Mouse (Mus musculus): ENCODE measurements around the gene Uqcc1.

Gene Uqcc1

GRCm38 (mm10) chr2:155929531-155930442 is at the start of gene Uqcc1:
Uqcc1 (minus strand) TSS chr2:155930310.
- ATAC-seq (ENCODE audit: insufficient number of reproducible peaks, low FRiP score, low TSS enrichment) = peak; percentile 94

DNA sequence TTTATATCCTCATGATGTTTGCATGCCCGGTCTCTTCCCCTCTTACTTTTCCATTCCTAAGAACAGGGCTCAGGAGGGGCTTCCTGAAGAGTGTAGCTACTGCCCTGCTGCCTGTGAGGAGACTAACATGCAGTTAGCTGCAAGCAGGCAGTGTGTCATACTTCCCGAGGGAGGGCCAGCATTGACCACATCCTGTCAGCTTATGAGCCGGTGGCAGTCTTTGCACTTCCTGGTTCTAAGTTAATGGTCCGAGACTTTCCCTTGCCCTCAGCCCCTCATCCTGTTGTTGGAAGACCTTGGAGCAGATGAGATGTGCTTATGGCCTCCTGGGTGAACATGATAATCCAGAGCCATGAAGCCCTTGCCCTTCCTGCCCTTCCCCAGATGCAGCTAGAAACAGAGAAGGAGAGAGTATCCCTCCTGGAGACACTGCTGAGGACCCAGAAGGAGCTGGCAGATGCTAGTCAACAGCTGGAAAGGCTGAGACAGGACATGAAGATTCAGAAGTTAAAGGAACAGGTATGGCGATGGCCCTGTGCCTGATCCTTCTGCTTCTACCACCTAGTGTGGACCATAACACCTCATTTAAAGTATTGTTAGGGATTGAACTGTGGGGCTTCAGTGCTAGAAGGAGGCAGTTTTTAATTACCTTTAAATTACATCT is 49.4 kb upstream of the Uqcc1 start:
- no peak for ATAC-seq (ENCODE audit: insufficient number of reproducible peaks, low FRiP score, low TSS enrichment)

DNA sequence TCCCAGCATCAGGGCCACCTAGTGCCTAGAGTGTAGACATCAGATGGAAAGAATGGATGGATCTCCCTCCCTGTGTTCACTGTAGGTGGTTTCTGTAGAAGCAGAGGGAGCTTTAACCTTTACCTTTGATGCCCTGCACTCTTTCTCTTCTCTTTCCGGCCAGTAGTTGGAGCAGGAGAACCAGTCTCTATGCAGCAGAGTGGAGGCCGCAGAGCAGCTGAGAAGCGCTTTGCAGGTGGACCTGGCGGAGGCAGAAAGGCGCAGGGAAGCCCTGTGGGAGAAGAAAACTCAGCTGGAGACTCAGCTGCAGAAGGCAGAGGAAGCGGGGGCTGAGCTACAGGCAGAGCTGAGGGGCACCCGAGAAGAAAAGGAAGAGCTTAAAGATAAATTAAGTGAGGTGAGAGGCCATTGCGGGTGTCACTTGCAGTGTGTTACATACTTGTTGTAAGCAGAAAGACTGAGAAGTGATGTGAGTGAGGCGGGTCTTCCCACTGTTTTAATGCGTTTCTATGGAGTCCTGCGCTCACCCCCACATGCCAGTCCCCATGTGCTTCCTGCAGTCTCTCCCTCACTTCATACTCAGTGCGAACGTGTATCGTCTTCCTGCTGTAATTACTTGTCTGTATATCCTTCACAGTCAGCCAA is 44.1 kb upstream of the Uqcc1 start:
- ATAC-seq (ENCODE audit: insufficient number of reproducible peaks, low FRiP score, low TSS enrichment) = no peak

DNA sequence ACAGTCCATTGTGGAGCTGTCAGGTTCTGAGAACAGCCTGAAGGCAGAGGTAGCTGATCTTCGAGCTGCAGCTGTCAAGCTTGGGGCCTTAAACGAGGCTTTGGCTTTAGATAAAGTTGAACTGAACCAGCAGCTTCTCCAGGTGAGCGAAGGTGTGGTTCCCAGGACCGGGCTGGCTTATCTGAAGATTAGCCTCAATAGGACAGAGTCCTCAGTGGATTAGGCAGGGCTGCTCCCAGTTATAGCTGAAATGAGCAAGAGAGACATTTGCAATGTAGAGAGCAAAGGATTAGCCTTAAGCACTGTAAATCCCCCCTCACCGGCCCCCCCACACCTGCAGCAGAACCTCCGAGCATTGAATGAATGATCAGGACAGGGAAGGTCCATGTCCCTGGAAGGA is 43.2 kb upstream of the Uqcc1 start:
- no peak for ATAC-seq (ENCODE audit: insufficient number of reproducible peaks, low FRiP score, low TSS enrichment)

GRCm38 (mm10) chr2:155962991-155963390 is 32.9 kb upstream of the Uqcc1 start:
- no peak for ATAC-seq (ENCODE audit: insufficient number of reproducible peaks, low FRiP score, low TSS enrichment)

GRCm38 (mm10) chr2:155961862-155962261 is 31.8 kb upstream of the Uqcc1 start:
- no peak for ATAC-seq (ENCODE audit: insufficient number of reproducible peaks, low FRiP score, low TSS enrichment)

DNA sequence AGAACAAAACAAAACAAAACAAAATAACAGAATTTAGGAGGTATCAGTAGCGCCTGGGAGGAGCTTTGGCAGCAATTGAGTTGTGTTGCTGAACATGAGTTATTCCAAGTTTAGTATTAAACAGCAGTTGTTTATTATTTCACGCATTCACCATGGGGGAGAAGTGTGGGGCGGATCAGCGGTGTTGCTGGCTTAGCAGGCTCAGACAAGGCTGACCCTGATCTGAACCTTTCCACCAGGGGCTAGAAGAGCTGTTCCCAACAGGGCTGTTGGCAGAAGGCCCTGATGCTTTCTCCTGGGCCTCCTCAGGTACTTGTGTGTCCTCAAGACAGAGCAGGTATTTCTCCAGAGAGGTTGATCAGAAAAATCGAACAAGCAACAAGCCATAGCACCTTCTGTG is 29.9 kb upstream of the Uqcc1 start:
- ATAC-seq (ENCODE audit: insufficient number of reproducible peaks, low FRiP score, low TSS enrichment) = no peak

DNA sequence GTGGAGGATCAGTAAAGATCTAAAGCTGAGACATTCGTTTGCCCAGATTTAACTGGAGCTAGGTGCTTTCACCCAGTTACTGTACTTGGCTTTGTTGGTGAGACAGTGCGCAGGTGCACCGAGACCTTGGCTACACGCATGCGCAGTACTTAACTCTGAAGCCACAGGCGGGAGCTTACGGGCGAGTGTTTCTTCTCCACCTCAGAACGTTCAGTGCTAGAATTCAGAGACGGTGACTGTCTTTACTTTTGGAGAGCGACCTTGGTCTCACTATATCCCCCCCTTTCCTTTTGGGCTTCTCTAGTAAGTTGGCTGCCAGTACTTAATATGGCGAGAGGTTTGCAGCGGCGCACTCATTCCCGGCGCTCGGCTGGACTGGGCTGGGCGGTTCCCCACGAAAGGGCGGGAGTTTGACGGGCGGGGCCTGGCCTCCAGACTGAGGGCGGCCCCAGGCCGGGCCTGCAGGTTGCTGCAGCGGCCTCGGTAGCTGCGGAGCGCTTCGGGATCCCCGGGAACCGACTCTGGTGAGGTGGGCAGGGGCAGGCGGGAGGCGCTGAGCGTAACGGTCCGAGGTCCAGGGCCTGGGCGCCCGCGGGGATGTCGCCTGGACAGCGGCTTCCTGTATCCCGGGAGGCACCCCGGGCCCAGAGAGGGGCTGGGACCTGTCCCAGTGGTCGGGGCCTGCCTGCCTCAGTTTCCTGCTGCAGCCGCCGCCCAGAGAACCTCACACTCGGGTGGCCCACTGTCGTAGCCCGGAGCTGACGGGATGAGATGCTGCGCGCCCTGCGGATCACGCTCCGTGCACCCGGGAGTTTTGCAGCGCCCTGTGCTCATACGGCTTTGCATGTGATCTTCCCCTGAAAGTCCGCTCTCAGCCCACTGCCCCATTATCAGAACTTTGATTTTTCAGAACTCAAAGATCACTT is 26.3 kb upstream of the Uqcc1 start, which contains the start of gene Cep250:
Cep250 (plus strand) TSS at position 325 of the 926 bp plus-strand sequence.
- ATAC-seq (ENCODE audit: insufficient number of reproducible peaks, low FRiP score, low TSS enrichment) = peak; percentile 96

DNA sequence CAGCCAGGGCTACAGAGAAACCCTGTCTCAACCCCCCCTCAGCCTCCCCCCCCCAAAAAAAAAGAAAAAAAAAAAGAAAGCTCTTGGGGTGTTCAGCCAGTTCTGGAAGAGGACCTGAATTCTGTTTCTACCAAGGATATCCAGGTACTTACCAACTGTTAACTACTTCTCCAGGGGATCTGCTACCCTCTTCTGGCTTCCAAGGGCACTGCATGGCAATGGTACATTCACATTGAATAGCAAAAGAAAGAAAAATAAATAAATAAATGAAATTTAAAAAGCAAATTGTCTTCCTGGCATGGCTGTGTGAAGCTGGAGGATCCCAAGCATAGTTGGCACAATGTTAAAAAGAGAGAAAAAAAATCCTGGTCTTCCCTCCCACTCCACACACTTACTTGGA is 21.9 kb upstream of the Uqcc1 start:
- no peak for ATAC-seq (ENCODE audit: insufficient number of reproducible peaks, low FRiP score, low TSS enrichment)

GRCm38 (mm10) chr2:155949362-155949761 is 19.3 kb upstream of the Uqcc1 start:
- no peak for ATAC-seq (ENCODE audit: insufficient number of reproducible peaks, low FRiP score, low TSS enrichment)

DNA sequence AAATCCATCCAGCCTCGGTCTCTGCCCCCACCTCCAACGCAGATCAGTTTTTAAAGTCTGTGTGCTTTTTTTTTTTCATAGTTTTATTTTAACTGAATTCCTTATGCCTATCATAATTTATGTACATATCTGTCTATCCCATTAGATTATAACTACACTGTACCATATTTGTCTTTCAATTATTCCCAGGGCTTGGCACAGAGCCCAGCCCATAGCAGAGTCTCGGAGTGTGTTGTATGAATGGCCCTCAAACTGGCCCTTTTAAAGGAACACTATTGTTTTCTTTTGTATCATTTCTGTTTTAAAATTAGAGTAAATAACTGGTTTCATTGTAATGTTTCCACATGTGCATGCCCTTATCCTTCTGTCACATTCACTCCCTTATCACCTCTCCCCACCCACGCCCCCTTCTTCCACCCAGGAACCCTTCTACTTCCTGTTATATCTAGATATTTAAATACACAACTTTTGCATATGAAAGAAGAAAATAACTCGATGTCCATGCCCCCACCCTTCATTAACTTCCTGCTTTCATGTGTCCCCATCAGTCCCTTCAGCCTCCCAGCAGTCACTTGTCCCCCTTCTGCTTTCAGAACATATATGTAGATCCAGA is 17.4 kb upstream of the Uqcc1 start:
- ATAC-seq (ENCODE audit: insufficient number of reproducible peaks, low FRiP score, low TSS enrichment) = no peak

DNA sequence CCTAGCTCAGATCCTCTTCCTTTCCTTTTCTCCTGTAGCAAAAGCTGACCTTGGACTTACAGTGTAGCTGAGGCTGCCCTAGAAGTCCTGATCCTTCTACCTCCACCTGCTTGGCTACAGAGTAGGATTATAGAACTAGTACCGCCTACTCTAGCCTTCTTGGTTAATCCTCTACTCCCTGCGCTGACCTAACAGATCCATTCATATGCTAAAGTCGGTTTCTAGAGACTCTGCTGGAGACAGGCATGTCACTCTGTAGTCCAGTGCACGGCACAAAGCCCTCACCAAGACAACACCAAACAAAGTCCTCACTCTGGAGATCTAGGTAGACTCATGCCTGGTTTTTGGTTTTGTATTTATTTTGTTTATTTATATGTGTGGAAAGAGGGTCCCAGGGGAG is 16.4 kb upstream of the Uqcc1 start:
- ATAC-seq (ENCODE audit: insufficient number of reproducible peaks, low FRiP score, low TSS enrichment) = no peak

DNA sequence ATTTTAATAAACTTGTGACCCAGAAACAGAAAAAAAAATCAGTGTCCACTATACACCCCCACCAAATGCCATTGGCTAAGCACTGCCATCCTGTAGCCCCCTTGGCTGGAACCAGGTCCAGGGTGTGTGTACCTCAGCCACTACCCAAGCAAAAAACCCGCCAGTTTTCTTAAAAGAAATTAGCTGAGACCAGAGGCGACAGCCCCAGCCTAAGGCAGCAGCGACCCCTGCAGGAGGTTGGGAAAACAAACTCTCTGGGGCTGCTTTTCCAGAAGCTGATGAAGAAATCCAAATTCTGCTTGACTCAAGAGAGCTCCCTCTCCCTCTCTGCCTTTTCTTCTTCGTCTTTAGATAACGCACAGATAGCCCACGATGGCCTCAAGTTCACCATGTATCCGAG is 16.0 kb upstream of the Uqcc1 start:
- ATAC-seq (ENCODE audit: insufficient number of reproducible peaks, low FRiP score, low TSS enrichment) = no peak

GRCm38 (mm10) chr2:155945580-155945979 is 15.5 kb upstream of the Uqcc1 start:
- ATAC-seq (ENCODE audit: insufficient number of reproducible peaks, low FRiP score, low TSS enrichment) = no peak

DNA sequence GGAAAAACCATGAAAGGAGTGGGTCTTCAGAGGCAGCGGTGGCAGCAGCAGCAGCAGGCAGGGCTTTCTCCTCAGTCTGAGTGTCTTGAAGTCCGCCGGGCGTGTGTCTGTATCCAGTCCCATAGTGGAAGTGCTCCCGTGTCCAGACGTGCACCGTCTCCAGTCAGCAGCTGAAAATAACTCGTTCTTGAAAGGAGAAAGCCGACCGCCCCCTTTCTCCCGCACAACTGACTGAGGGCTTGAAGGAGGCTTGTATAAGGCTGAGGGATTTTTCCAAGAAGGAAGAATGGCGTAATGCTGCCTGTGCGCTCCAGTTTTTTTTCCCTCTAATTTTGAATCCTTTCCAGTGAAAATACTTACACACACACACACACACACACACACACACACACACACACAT is 15.0 kb upstream of the Uqcc1 start, which contains the start of gene Gdf5:
Gdf5 (minus strand) TSS at position 244 of the 400 bp plus-strand sequence.
- ATAC-seq (ENCODE audit: insufficient number of reproducible peaks, low FRiP score, low TSS enrichment) = no peak

GRCm38 (mm10) chr2:155944685-155945084 is 14.6 kb upstream of the Uqcc1 start:
- no peak for ATAC-seq (ENCODE audit: insufficient number of reproducible peaks, low FRiP score, low TSS enrichment)

GRCm38 (mm10) chr2:155943463-155943862 is 13.4 kb upstream of the Uqcc1 start:
- ATAC-seq (ENCODE audit: insufficient number of reproducible peaks, low FRiP score, low TSS enrichment) = no peak

DNA sequence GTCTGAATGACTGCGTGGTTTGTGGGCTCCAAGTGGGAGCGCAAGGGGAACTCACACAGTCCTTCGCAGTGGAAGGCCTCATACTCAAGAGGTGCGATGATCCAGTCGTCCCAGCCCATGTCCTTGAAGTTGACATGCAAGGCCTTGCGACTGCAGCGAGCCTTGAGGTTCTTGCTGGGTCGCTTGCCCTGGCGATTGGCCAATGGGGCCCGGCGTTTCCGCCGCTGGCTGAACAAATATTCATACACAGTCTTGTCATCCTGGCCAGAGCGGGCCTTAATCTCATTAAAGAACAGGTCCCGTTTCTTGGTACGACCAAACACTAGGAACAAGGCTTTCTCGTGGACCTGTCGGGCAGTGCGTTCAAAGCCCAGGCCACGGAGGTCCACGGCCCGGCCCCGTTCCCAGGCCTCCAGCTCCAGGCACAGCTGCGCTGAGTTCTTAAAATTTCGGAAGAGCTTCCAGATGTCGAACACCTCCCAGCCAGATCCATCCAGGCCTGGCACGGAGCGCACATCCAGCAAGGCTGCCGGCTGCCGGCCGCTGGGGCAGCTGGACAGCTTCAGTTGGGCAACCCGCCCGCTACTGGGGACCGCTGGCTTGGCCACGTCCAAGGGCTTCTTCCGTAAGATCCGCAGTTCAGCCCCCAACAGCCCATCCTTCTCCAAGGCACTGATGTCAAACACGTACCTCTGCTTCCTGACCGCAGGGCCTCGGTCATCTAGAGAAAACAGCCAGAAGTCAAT is 11.8 kb upstream of the Uqcc1 start:
- ATAC-seq (ENCODE audit: insufficient number of reproducible peaks, low FRiP score, low TSS enrichment) = no peak

GRCm38 (mm10) chr2:155940681-155941080 is 10.6 kb upstream of the Uqcc1 start, which contains the start of gene Gm15557:
Gm15557 (plus strand) TSS chr2:155940728.
- no peak for ATAC-seq (ENCODE audit: insufficient number of reproducible peaks, low FRiP score, low TSS enrichment)

Measured in cerebellum, adult (tissue).